Mouse (Mus musculus) adrenal gland, adult 8-10 months (tissue): ENCODE results near the gene Dcaf4. TPM values are rescaled to one million over a fixed set of nuclear protein-coding genes. Genes with fewer than 3 reads are reported as not detected.

ENCODE experiments used
- DNase-seq: peaks from one replicate; pipeline ENCODE4 v3.0.0; 2022
- total RNA-seq, 4 experiments: library from RNA; stranded (reverse); gene quantifications; 2 replicates each; pipeline ENCODE4 v1.2.4; 2022

Dcaf4 gene
- total RNA-seq, 4 experiments from 2014 or later, result 43.6 to 85.3 (median 57.4) TPM

- no peak for DNase-seq
These were observed 23.9 kb upstream of the Dcaf4 start for GRCm38 (mm10) chr12:83496336-83496735.

DNA sequence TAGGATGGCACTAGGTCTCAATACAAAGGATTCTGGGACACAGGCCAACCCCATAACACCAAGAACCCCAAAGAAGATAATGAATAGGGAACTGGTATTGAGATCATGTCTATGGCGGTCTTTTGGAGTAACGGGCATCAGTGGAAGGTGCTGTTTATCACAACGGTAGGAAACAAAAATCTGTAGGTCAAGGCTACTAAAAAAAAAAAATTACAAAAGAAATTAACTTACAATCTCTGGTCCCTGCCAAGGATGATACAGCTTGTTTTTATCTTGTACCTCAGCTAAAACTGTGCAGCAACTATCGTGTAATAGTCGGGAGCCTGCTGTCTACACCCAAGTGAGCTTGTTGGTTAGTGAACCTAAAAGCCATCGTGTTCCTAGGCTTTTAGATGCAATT lies 23.5 kb upstream of the Dcaf4 start:
- no peak for DNase-seq

GRCm38 (mm10) chr12:83497959-83498358 lies 22.3 kb upstream of the Dcaf4 start:
- DNase-seq, result no peak

GRCm38 (mm10) chr12:83499256-83499655 lies 21.0 kb upstream of the Dcaf4 start:
- no peak for DNase-seq

DNA sequence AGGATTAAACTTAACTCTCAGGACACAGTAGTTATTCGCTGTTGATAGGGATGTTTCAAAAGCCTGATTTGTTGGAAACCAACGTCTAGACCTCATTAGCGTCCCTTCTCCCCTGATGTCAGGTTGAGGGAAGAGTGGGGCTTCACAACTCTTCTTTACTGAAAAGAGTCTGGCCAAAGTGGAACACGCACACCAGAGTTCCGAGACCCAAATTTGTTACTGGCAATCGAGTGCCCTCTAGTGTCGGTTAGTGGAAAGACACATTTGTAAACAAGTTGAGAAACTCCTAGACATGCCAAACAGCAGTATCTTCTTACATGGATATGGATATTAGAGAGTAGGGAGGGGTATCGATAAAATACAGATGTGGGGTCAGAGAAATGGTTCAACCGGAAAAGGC lies 18.1 kb upstream of the Dcaf4 start:
- DNase-seq, result no peak

DNA sequence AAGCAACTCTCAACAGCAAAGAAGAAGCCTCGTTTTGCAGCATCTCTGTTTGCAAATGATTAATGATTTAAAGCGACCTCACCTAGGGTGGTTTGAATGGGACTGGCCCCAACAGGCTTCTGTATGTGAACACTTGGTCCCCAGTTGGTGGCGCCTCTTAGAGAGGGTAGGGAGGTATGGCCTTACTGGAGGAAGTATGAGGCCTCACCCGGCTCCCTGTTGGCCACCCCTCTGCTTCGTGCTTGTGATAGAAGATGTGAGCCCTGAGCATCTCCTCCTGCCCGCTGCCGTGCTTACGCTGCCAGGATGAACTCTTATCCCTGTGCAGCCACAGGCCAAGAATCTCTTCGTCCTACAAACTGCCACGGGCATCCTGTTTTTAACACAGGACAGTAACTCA lies 13.7 kb upstream of the Dcaf4 start:
- no peak for DNase-seq

DNA sequence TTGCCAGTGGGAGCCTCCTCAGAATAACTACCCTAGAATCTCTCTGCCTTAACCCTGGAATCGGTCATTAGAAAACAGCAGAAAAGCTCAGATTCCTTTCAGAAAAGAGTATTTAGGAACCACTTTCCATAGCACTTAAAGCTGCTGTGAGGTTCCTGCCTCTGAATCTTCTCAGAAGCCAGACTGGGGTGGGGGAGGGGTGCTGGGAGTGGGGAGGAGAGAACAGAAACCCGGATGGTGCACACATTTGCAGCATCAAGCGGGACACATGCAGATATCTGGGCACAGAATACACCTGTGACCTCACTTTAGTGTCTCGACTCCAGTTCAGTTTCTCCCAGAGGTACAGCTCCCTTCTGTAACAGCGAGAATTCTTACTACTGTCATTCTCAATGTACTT lies 9.7 kb upstream of the Dcaf4 start:
- no peak for DNase-seq

DNA sequence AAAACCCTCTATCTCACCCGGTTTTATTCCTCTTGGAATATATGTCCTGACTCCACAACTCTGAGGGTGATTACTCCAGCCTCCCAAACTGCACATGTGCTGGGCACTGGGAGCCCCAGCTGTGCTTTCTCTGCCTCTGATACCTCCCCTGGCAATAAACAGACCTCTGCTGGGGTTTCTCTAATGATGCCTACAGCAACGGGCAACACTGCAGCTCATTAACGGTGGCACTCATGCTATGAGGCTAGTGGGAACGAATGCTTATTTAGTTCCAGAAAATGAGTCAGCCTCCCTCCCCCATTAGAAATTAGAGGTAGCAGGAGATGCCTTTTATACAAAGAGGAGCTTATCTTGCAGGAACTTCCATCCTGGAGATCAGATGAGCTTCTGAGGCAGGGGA lies 7.5 kb upstream of the Dcaf4 start:
- DNase-seq, result no peak

- DNase-seq, result no peak
These were observed 7.1 kb upstream of the Dcaf4 start for GRCm38 (mm10) chr12:83513185-83513584.

- no peak for DNase-seq
These were observed 6.0 kb upstream of the Dcaf4 start for GRCm38 (mm10) chr12:83514216-83514615.

DNA sequence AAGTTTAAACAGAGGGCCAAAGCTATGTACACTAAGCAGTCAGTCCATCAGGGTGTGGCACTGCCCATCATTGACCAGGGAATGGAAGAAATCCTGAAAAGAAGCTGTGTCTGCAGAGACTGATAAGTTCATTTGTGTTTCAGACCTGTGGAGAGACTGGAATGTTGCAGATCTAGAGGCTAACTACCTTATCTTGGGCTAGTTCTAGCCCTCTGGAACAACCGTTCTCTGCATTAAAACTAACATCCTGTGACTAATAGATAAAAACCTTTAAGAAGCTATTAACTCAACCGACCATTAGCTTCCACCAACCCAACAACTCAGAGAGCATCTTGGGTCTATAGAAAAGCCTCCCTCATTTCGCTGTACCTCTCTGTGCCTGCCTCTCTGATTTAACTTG lies 2.7 kb upstream of the Dcaf4 start:
- DNase-seq, result no peak

- DNase-seq, result no peak
These were observed 817 bp downstream of the Dcaf4 start for GRCm38 (mm10) chr12:83521083-83521482.

- DNase-seq, result no peak
These were observed 2.8 kb downstream of the Dcaf4 start for GRCm38 (mm10) chr12:83523056-83523455.

GRCm38 (mm10) chr12:83523892-83524291 lies 3.6 kb downstream of the Dcaf4 start:
- no peak for DNase-seq

DNA sequence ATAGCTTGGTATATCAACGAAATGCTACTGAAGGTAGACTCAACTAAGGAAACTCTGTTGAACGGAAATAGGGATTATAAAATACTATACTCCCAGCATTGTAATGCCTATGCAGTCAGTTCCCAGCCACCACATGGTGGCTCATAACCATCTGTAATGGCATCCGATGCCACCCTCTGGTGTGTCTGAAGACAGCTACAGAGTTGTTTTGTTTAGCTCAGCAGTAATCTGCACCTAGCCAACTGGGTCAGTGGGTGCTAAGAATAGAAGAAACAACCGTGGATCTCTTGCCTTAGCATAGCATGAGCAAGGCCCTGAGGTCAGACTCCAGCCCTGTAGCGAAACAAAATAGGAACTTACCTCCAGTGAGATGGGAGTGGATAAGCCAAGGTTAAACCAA lies 4.1 kb downstream of the Dcaf4 start:
- DNase-seq, result no peak

GRCm38 (mm10) chr12:83525822-83526544 lies 5.7 kb downstream of the Dcaf4 start:
- no peak for DNase-seq

GRCm38 (mm10) chr12:83527816-83528215 lies 7.5 kb downstream of the Dcaf4 start:
- no peak for DNase-seq

DNA sequence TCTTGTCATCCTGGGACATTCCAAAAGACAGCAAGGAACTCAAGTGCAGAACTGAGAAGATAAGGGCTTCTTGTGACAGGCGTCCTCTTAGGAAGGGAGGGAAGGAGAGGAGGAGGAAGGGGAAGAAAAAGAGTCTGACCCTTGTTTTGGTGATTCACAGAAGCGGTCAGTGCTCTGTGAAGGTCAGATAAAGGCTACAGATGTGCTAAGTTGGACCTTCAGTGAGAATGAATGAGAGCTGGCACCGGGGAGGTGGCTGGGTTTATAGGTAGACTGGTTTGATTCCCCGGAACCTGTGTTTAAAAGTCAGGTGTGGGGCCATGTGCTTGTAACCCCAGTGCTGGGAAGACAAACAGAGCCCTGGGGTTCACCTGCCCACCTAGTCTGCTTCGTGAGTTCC lies 8.4 kb downstream of the Dcaf4 start:
- no peak for DNase-seq

- no peak for DNase-seq
These were observed 11.7 kb downstream of the Dcaf4 start for GRCm38 (mm10) chr12:83531992-83532391.

DNA sequence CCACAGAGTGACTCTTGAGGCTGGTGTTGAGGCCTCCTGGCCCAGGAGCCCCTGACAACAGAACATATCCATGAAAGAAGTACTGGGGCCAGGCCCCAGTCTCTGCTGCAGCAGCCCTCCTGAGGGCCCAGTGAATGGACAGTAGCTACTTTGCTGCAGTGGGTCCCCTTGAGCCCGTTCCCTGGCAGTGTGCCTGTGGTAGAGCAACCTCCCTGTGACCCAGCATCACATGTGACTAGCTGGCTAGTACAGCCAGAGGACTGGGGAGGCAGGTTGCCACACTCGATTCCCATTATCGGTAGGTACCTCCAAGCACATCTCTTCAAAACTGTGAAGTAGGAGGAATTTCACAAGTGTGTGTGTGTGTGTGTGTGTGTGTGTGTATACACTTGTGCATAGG lies 12.7 kb downstream of the Dcaf4 start:
- no peak for DNase-seq

GRCm38 (mm10) chr12:83534190-83534589 lies 13.9 kb downstream of the Dcaf4 start:
- no peak for DNase-seq

DNA sequence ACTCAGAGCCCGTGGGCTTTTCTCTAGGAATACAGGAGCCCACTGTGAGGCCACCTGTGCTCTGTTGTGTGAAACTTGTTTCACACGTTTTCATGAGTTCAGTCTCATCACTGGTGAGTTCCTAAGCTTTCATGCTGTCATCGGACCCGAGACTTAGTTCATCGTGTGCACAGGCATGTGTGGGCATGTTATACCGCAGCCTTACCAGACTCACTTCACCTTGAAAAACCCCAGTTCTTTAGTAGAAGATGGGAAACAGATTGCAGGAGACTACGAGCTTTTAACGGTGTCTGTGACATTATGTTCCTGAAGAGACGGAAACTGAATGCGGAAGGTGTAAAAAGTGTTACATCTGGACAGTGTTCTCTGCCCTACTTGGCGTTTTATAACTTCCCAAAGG lies 15.2 kb downstream of the Dcaf4 start:
- DNase-seq, result no peak

GRCm38 (mm10) chr12:83536039-83536438 lies 15.8 kb downstream of the Dcaf4 start:
- no peak for DNase-seq

DNA sequence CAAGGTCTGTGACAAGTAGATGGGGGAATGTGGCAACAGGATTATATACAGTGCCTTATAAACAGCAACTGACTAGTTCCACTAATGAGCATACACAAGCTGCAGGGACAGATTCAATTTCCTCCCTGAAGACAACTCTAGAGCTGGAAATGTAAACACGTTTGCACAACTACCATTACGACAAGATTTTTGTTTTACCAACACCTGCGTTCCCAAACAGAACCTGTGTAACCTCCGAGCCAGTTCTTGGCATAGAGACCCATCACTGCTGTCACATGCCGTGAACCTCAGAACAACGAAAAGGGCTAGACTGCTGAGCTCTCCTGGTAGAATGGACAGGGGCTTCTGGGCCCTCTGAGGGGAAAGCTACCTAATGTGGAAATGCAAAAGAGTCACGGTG lies 23.7 kb downstream of the Dcaf4 start:
- no peak for DNase-seq

DNA sequence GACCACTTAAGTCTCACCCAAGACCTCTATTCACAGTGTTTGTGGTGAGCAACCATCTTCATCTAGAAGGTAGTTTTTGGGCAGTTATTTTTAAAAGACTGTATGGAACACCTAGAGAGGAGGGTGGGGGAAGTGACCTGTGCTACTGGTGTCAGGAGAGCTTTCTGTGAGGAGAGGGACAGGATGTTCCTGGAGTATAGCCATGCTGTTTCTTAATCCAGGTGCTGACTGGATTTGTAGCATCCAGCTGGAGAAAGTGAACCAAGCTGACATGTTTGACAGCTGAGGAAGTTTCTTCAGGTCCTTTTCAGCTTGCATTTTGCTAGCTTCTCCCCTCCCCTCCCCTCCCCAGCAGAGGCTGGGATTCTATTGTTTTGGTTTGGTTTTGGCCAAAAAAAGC lies 24.5 kb downstream of the Dcaf4 start:
- DNase-seq, result no peak
